Mouse (Mus musculus) MEL (cell line): ENCODE data around the gene Creb3l1. TPM values are rescaled to one million over a fixed set of nuclear protein-coding genes. Genes with fewer than 3 reads are reported as not detected.

Source experiments
- DNase-seq: peaks from one replicate; pipeline ENCODE4 v3.0.0; 2011; ENCODE audit warnings: low read depth, low spot score
- H3K27ac ChIP-seq: 2 replicates; pipeline ENCODE4 v1.5.1; 2012; ENCODE audit warnings: low read depth, mild to moderate bottlenecking, control low read depth, low read length, moderate library complexity; ENCODE audit not compliant: control insufficient read depth
- H3K27me3 ChIP-seq, 2 experiments: fragments of 150-350 bp in 1 of 2; sonication (generic) in 1 of 2; 2 replicates each; pipeline ENCODE4 v1.6.1; 2012; ENCODE audit warnings: low read length in 2 of 2, mild to moderate bottlenecking in 2 of 2, improper control_type of control experiment in 1 of 2, moderate library complexity in 1 of 2; ENCODE audit not compliant: insufficient read depth in 2 of 2, control insufficient read depth in 1 of 2
- H3K36me3 ChIP-seq, 2 experiments: 2 replicates each; pipeline ENCODE4 v1.6.1; 2012 to 2014; ENCODE audit warnings: low read length in 2 of 2, improper control_type of control experiment in 1 of 2, inconsistent platforms in 1 of 2, mild to moderate bottlenecking in 1 of 2; ENCODE audit not compliant: insufficient read depth in 2 of 2, control insufficient read depth in 1 of 2
- H3K4me1 ChIP-seq, 2 experiments: fragments of 150-350 bp in 1 of 2; sonication (generic) in 1 of 2; 2 replicates each; pipeline ENCODE4 v1.6.1; 2012; ENCODE audit warnings: low read length in 2 of 2, improper control_type of control experiment in 1 of 2, mild to moderate bottlenecking in 1 of 2; ENCODE audit not compliant: insufficient read depth in 2 of 2, control insufficient read depth in 1 of 2
- H3K4me3 ChIP-seq, 2 experiments: fragments of 150-350 bp in 1 of 2; sonication (generic) in 1 of 2; 2 replicates each; pipeline ENCODE4 v1.5.1; 2012; ENCODE audit warnings: low read depth in 2 of 2, low read length in 2 of 2, mild to moderate bottlenecking in 2 of 2, moderate library complexity in 2 of 2, control low read depth in 1 of 2, improper control_type of control experiment in 1 of 2; ENCODE audit not compliant: control insufficient read depth in 1 of 2, insufficient read depth in 1 of 2
- H3K79me2 ChIP-seq: 2 replicates; pipeline ENCODE4 v1.6.1; 2012; ENCODE audit warnings: mild to moderate bottlenecking, low read length, moderate library complexity; ENCODE audit not compliant: control insufficient read depth, poor library complexity, insufficient read depth
- H3K9ac ChIP-seq: 2 replicates; pipeline ENCODE4 v1.6.1; 2012; ENCODE audit warnings: low read depth, mild to moderate bottlenecking, control low read depth, low read length, moderate library complexity; ENCODE audit not compliant: control insufficient read depth, poor library complexity, severe bottlenecking
- H3K9me3 ChIP-seq: fragments of 150-350 bp; sonication (generic); replicated peaks from 2 replicates; pipeline ENCODE4 v1.6.1; 2012; ENCODE audit warnings: mild to moderate bottlenecking, low read length, improper control_type of control experiment, moderate library complexity; ENCODE audit not compliant: insufficient read depth
- BHLHE40 ChIP-seq: IDR thresholded peaks from 2 replicates; pipeline ENCODE4 v1.6.1; 2012; ENCODE audit warnings: low read depth, mild to moderate bottlenecking, inconsistent platforms, low read length, improper control_type of control experiment, borderline replicate concordance
- CHD1 ChIP-seq: IDR thresholded peaks from 2 replicates; pipeline ENCODE4 v1.6.1; 2012; ENCODE audit warnings: low read depth, mild to moderate bottlenecking, inconsistent platforms, low read length, improper control_type of control experiment
- CHD2 ChIP-seq: IDR thresholded peaks from 2 replicates; pipeline ENCODE4 v1.6.1; 2011; ENCODE audit warnings: low read length, improper control_type of control experiment
- CTCF ChIP-seq, 3 experiments: IDR thresholded peaks in 2 of 3; conservative IDR thresholded peaks in 1 of 3; 2 replicates each; pipeline ENCODE4 v1.5.1; 2011 to 2012; ENCODE audit warnings: low read length in 3 of 3, low read depth in 2 of 3, mild to moderate bottlenecking in 2 of 3, improper control_type of control experiment in 1 of 3, inconsistent platforms in 1 of 3, mixed read lengths in 1 of 3, moderate library complexity in 1 of 3; ENCODE audit not compliant: control insufficient read depth in 1 of 3, insufficient read depth in 1 of 3, poor library complexity in 1 of 3, severe bottlenecking in 1 of 3
- E2F4 ChIP-seq: IDR thresholded peaks from 2 replicates; pipeline ENCODE4 v1.6.1; 2011; ENCODE audit warnings: low read depth, low read length, improper control_type of control experiment, borderline replicate concordance
- ELF1 ChIP-seq: IDR thresholded peaks from 2 replicates; pipeline ENCODE4 v1.6.1; 2014; ENCODE audit warnings: low read depth, mild to moderate bottlenecking, inconsistent platforms, low read length, improper control_type of control experiment, moderate library complexity
- EP300 ChIP-seq, 2 experiments: IDR thresholded peaks; 2 replicates each; pipeline ENCODE4 v1.6.1; 2011; ENCODE audit warnings: improper control_type of control experiment in 2 of 2, low read length in 2 of 2, low read depth in 1 of 2, mild to moderate bottlenecking in 1 of 2
- ETS1 ChIP-seq: IDR thresholded peaks from 2 replicates; pipeline ENCODE4 v1.6.1; 2012; ENCODE audit warnings: low read depth, mild to moderate bottlenecking, inconsistent platforms, low read length, improper control_type of control experiment, moderate library complexity
- GATA1 ChIP-seq: IDR thresholded peaks from 2 replicates; pipeline ENCODE4 v1.6.1; 2011; ENCODE audit warnings: low read depth, low read length, improper control_type of control experiment
- HCFC1 ChIP-seq: IDR thresholded peaks from 2 replicates; pipeline ENCODE4 v1.6.1; 2012; ENCODE audit warnings: low read depth, mild to moderate bottlenecking, inconsistent platforms, low read length, improper control_type of control experiment, moderate library complexity
- KAT2A ChIP-seq: conservative IDR thresholded peaks from 2 replicates; pipeline ENCODE4 v1.6.1; 2012; ENCODE audit warnings: low read depth, low read length, improper control_type of control experiment, inconsistent platforms
- MAX ChIP-seq: IDR thresholded peaks from 2 replicates; pipeline ENCODE4 v1.6.1; 2011; ENCODE audit warnings: low read length, improper control_type of control experiment
- MAZ ChIP-seq: IDR thresholded peaks from 2 replicates; pipeline ENCODE4 v1.6.1; 2012; ENCODE audit warnings: low read depth, mild to moderate bottlenecking, inconsistent platforms, low read length, improper control_type of control experiment
- MXI1 ChIP-seq: IDR thresholded peaks from 2 replicates; pipeline ENCODE4 v1.6.1; 2011; ENCODE audit warnings: mild to moderate bottlenecking, low read depth, low read length, improper control_type of control experiment
- MYB ChIP-seq: IDR thresholded peaks from 2 replicates; pipeline ENCODE4 v1.6.1; 2011; ENCODE audit warnings: mild to moderate bottlenecking, low read depth, low read length, improper control_type of control experiment
- MYC ChIP-seq: IDR thresholded peaks from 2 replicates; pipeline ENCODE4 v1.6.1; 2011; ENCODE audit warnings: low read depth, mild to moderate bottlenecking, low read length, improper control_type of control experiment, moderate library complexity
- NELFE ChIP-seq: IDR thresholded peaks from 2 replicates; pipeline ENCODE4 v1.6.1; 2011; ENCODE audit warnings: low read depth, low read length, improper control_type of control experiment
- NRF1 ChIP-seq: IDR thresholded peaks from 2 replicates; pipeline ENCODE4 v1.6.1; 2014; ENCODE audit warnings: low read depth, mild to moderate bottlenecking, inconsistent platforms, low read length, improper control_type of control experiment, moderate library complexity; ENCODE audit not compliant: poor library complexity, insufficient read depth, severe bottlenecking
- POLR2A ChIP-seq, 2 experiments: IDR thresholded peaks; 2 replicates each; pipeline ENCODE4 v1.6.1; 2011 to 2012; ENCODE audit warnings: low read length in 2 of 2, mild to moderate bottlenecking in 2 of 2, control low read depth in 1 of 2, improper control_type of control experiment in 1 of 2, low read depth in 1 of 2, moderate library complexity in 1 of 2; ENCODE audit not compliant: control insufficient read depth in 1 of 2, insufficient read depth in 1 of 2, poor library complexity in 1 of 2
- POLR2AphosphoS2 ChIP-seq: IDR thresholded peaks from 2 replicates; pipeline ENCODE4 v1.6.1; 2011; ENCODE audit warnings: low read length, improper control_type of control experiment
- POLR2AphosphoS5 ChIP-seq: IDR thresholded peaks from 2 replicates; pipeline ENCODE4 v1.6.1; 2012; ENCODE audit warnings: low read depth, borderline replicate concordance, mild to moderate bottlenecking, inconsistent platforms, low read length, moderate library complexity, mixed read lengths
- RAD21 ChIP-seq: IDR thresholded peaks from 2 replicates; pipeline ENCODE4 v1.6.1; 2011; ENCODE audit warnings: mild to moderate bottlenecking, low read depth, low read length, improper control_type of control experiment
- RCOR1 ChIP-seq: IDR thresholded peaks from 2 replicates; pipeline ENCODE4 v1.6.1; 2012; ENCODE audit warnings: low read depth, mild to moderate bottlenecking, inconsistent platforms, low read length, improper control_type of control experiment
- SIN3A ChIP-seq: IDR thresholded peaks from 2 replicates; pipeline ENCODE4 v1.6.1; 2012; ENCODE audit warnings: low read length, improper control_type of control experiment, inconsistent platforms
- SMC3 ChIP-seq: IDR thresholded peaks from 2 replicates; pipeline ENCODE4 v1.6.1; 2011; ENCODE audit warnings: low read depth, low read length, improper control_type of control experiment
- TAL1 ChIP-seq: IDR thresholded peaks from 2 replicates; pipeline ENCODE4 v1.6.1; 2012; ENCODE audit warnings: mild to moderate bottlenecking, inconsistent platforms, low read length, moderate library complexity, mixed read lengths
- TBP ChIP-seq: IDR thresholded peaks from 2 replicates; pipeline ENCODE4 v1.8.0; 2011; ENCODE audit warnings: low read depth, low read length, improper control_type of control experiment
- TCF12 ChIP-seq: IDR thresholded peaks from 2 replicates; pipeline ENCODE4 v1.6.1; 2014; ENCODE audit warnings: low read depth, mild to moderate bottlenecking, inconsistent platforms, low read length, improper control_type of control experiment, moderate library complexity
- UBTF ChIP-seq: IDR thresholded peaks from 2 replicates; pipeline ENCODE4 v1.6.1; 2012; ENCODE audit warnings: low read depth, mild to moderate bottlenecking, inconsistent platforms, low read length, improper control_type of control experiment, moderate library complexity, borderline replicate concordance; ENCODE audit not compliant: insufficient read depth
- USF2 ChIP-seq, 2 experiments: IDR thresholded peaks; 2 replicates each; pipeline ENCODE4 v1.6.1; 2011 to 2012; ENCODE audit warnings: improper control_type of control experiment in 2 of 2, low read length in 2 of 2, borderline replicate concordance in 1 of 2, inconsistent platforms in 1 of 2, low read depth in 1 of 2, mild to moderate bottlenecking in 1 of 2; ENCODE audit not compliant: insufficient read depth in 1 of 2
- ZC3H11A ChIP-seq: IDR thresholded peaks from 2 replicates; pipeline ENCODE4 v1.6.1; 2012; ENCODE audit warnings: low read depth, mild to moderate bottlenecking, inconsistent platforms, low read length, improper control_type of control experiment
- ZKSCAN1 ChIP-seq: IDR thresholded peaks from 2 replicates; pipeline ENCODE4 v1.6.1; 2012; ENCODE audit warnings: low read depth, mild to moderate bottlenecking, inconsistent platforms, low read length, improper control_type of control experiment, moderate library complexity
- ZMIZ1 ChIP-seq: IDR thresholded peaks from 2 replicates; pipeline ENCODE4 v1.6.1; 2012; ENCODE audit warnings: low read depth, mild to moderate bottlenecking, inconsistent platforms, low read length, improper control_type of control experiment, moderate library complexity
- ZNF384 ChIP-seq: IDR thresholded peaks from 2 replicates; pipeline ENCODE4 v1.6.1; 2012; ENCODE audit warnings: low read depth, mild to moderate bottlenecking, inconsistent platforms, low read length, improper control_type of control experiment
- polyA plus RNA-seq, 2 experiments: library from polyadenylated mRNA; stranded (reverse) in 1 of 2; unstranded in 1 of 2; fragments of >175 nt in 1 of 2; fragments of >200 nt in 1 of 2; gene quantifications; 2 replicates each; pipeline versions ENCODE4 v1.2.1 to v1.2.4; 2012; ENCODE audit warnings: low replicate concordance in 2 of 2, low read depth in 1 of 2; ENCODE audit not compliant: insufficient read length in 2 of 2, insufficient read depth in 1 of 2, missing spikeins in 1 of 2
- total RNA-seq: library from RNA; depleted of rRNA; stranded (reverse); fragments of 300-350 nt; gene quantifications from 2 replicates; pipeline ENCODE4 v1.2.3, GENCODE M21; 2012

Gene Creb3l1
- total and polyA plus RNA-seq, 3 experiments: 0.12 to 9.1 TPM; not detected in 1

DNA sequence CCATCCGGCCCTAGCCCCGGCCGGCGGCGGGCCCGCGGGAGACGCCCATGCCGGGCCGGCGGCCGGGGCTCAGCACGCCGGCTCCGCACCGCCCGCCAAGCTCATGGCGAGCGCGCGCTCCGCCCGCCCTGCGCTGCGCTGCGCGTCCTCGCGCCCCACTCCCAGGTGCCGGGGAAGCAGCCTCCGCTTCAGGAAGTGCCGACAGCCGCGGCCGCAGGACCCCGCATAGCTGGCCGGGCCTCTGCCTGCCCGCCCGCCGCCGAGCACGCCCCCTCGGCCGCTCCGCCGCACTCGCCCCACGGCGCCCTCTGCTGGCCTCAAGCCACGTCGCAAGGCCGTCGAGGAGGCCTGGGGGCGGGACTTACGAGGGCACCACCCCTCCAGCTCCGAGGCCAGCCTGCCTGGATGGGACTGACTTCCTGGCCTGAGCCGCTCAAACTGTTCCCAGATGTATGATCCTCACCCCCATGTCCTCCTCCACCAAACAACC lies 60.8 kb downstream of the Creb3l1 start:
- Histone ChIP-seq H3K36me3 (peaks cover 0 to 16% of the 10 kb centered on the region in 2 experiments; a peak in 2 of 4 replicates), H3K9ac (peak overlapping the region; percentile 85), H3K4me3 (peak overlapping the region; percentile 80 to 92), H3K27ac (peak overlapping the region; percentile 54), H3K4me1 (peaks cover 7 to 27% of the 10 kb centered on the region in 2 experiments; a peak in 3 of 4 replicates)
- DNase-seq: peak; percentile 95
- TF ChIP-seq MAZ: peak; percentile 79; the same call in 1 of the 2 replicates
- no peak for TF ChIP-seq POLR2AphosphoS5
- TF ChIP-seq SIN3A: peak; percentile 74
- 0 out of 2 replicates have a peak, but pooled peaks have one; percentile 49 for TF ChIP-seq ZMIZ1
- TF ChIP-seq ELF1: peak; percentile 88
- TF ChIP-seq RAD21: peak; percentile 34
- TF ChIP-seq NRF1: no peak
- peak; percentile 63; the same call in 1 of the 2 replicates for TF ChIP-seq POLR2AphosphoS2
- no peak for TF ChIP-seq CHD1
- no peak for TF ChIP-seq E2F4
- TF ChIP-seq ZC3H11A: peak; percentile 39
- no peak for TF ChIP-seq TAL1
- no peak for TF ChIP-seq KAT2A
- TF ChIP-seq ZKSCAN1: no peak
- 0 out of 2 replicates have a peak, but pooled peaks have one; percentile 48 for TF ChIP-seq TBP
- TF ChIP-seq EP300 (IDR thresholded peaks at IDR 0.05; ENCODE audit: low read depth in 1 of 2, low read length in 2 of 2): peak in 1 of 2 experiments; percentile 34; a peak in 1 of 4 replicates
- TF ChIP-seq USF2 (IDR thresholded peaks at IDR 0.05; ENCODE audit: borderline replicate concordance in 1 of 2, insufficient read depth in 1 of 2, low read depth in 1 of 2, low read length in 2 of 2): no peak
- TF ChIP-seq SMC3: peak; percentile 58
- peak; percentile 70 for TF ChIP-seq TCF12
- TF ChIP-seq MXI1: peak; percentile 79; the same call in 1 of the 2 replicates
- 0 out of 2 replicates have a peak, but pooled peaks have one; percentile 36 for TF ChIP-seq BHLHE40
- TF ChIP-seq CTCF (IDR thresholded peaks at IDR 0.05 in 2 of 3, conservative IDR thresholded peaks at IDR 0.05 in 1 of 3; ENCODE audit: control insufficient read depth in 1 of 3, insufficient read depth in 1 of 3, low read depth in 2 of 3, low read length in 3 of 3, poor library complexity in 1 of 3, severe bottlenecking in 1 of 3): peak; percentile 50 to 97 (median 95); a peak in 5 of 6 replicates
- TF ChIP-seq CHD2: no peak
- no peak for TF ChIP-seq GATA1
- peak; percentile 54; the same call in 1 of the 2 replicates for TF ChIP-seq RCOR1
- no peak for TF ChIP-seq MYB
- TF ChIP-seq ETS1: peak; percentile 45
- no peak for TF ChIP-seq UBTF
- TF ChIP-seq MAX: peak; percentile 79
- no peak for TF ChIP-seq ZNF384
- TF ChIP-seq MYC: 0 out of 2 replicates have a peak, but pooled peaks have one; percentile 30
- TF ChIP-seq HCFC1: peak; percentile 77
- TF ChIP-seq POLR2A (IDR thresholded peaks at IDR 0.05; ENCODE audit: control insufficient read depth in 1 of 2, insufficient read depth in 1 of 2, low read depth in 1 of 2, low read length in 2 of 2, poor library complexity in 1 of 2): peak; percentile 60 to 72; a peak in 3 of 4 replicates
- TF ChIP-seq NELFE: peak; percentile 54
- TF ChIP-seq, all 39 proteins: peak for 21
- peaks cover 40% of the 10 kb centered on the region for H3K79me2 ChIP-seq
- H3K27me3 ChIP-seq: no peaks in the 10 kb centered on the region
- no peaks in the 10 kb centered on the region for H3K9me3 ChIP-seq
